Mouse (Mus musculus) liver, embryonic 15.5 days (tissue): ENCODE results near the gene Smim26. TPM values are rescaled to one million over a fixed set of nuclear protein-coding genes. Genes with fewer than 3 reads are reported as not detected.
"Not testable (repeated sequence)": the region's sequence is repeated elsewhere in the genome, so short reads cannot be mapped to it uniquely, and the experiment has no call there.

Source experiments
- ATAC-seq: fragments of 200-750 bp; cut with Nextera tagmentation; 2 replicates; pipeline ENCODE4 v1.8.0; 2017; ENCODE audit warnings: moderate number of reproducible peaks, mild to moderate bottlenecking, moderate library complexity; ENCODE audit not compliant: insufficient read depth
- H3K27ac ChIP-seq: fragments of 300-500 bp; sonication (generic); replicated peaks from 2 replicates; pipeline ENCODE4 v1.5.1; 2015; ENCODE audit warnings: mild to moderate bottlenecking, inconsistent platforms
- H3K27me3 ChIP-seq: fragments of 300-500 bp; sonication (generic); 2 replicates; pipeline ENCODE4 v1.6.1; 2015; ENCODE audit warnings: mild to moderate bottlenecking, inconsistent platforms
- H3K36me3 ChIP-seq: fragments of 300-500 bp; sonication (generic); replicated peaks from 2 replicates; pipeline ENCODE4 v1.6.1; 2015; ENCODE audit warnings: moderate library complexity, mild to moderate bottlenecking, inconsistent platforms
- H3K4me1 ChIP-seq: fragments of 300-500 bp; sonication (generic); replicated peaks from 2 replicates; pipeline ENCODE4 v1.6.1; 2015; ENCODE audit warnings: inconsistent platforms
- H3K4me2 ChIP-seq: fragments of 300-500 bp; sonication (generic); 2 replicates; pipeline ENCODE4 v1.6.1; 2015; ENCODE audit warnings: moderate library complexity, mild to moderate bottlenecking, inconsistent platforms
- H3K4me3 ChIP-seq: fragments of 300-500 bp; sonication (generic); replicated peaks from 2 replicates; pipeline ENCODE4 v1.5.1; 2015; ENCODE audit warnings: mild to moderate bottlenecking, inconsistent platforms
- H3K9ac ChIP-seq: fragments of 300-500 bp; sonication (generic); 2 replicates; pipeline ENCODE4 v1.6.1; 2015; ENCODE audit warnings: moderate library complexity, mild to moderate bottlenecking, inconsistent platforms
- H3K9me3 ChIP-seq: fragments of 300-500 bp; sonication (generic); replicated peaks from 2 replicates; pipeline ENCODE4 v1.6.1; 2016; ENCODE audit warnings: inconsistent platforms
- WGBS: fragments of 180-500 bp; shearing (Covaris S2); methylation state at CpG from one replicate; pipeline ENCODE4 v1.1.7; 2015; ENCODE audit warnings: mixed read lengths; ENCODE audit not compliant: insufficient replicate concordance; 5-methylcytosine and 5-hydroxymethylcytosine counted together
- polyA plus RNA-seq: library from polyadenylated mRNA; unstranded; fragments of >200 nt; fragmentation: Nextera tagmentation; extraction: Ambion mirVana; gene quantifications from 2 replicates; pipeline ENCODE4 v1.2.1, GENCODE M21; 2015

Smim26 gene
- polyA plus RNA-seq: 12.0 and 16.5 TPM in 2 replicates

DNA sequence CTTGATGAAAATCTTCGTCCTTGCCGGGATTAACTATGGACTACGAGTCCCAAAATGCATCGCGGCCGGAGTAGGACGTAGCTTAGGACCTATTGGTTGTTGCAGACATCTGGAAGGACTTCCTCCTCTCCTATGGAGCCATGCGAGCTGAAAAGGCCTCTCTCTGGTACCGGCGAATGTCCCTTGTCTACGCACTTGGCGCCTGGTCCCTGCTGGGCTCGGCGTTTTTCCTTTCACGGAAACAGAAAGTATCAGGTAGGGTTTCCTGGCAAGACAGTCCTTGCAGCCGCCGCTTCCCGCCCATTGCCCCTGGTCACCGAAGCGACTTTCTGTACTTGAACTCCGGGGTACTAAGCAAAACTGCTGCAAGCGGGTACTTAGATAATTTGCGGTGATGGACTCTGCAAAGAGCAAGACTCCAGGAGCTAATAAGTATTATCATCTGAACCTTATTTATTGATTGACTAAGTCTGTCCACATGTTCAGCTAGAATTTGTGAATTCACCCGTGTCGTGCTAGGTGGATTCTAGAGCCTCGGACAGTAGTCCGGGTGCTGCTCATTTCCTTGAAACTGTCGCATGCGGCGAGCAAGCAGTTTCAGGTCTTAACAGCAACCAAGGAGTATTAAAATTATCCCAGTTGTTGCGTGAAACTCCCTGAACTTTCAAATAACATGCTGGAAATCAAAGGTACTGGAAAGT, at the start of gene Smim26:
TSS of gene Smim26 (plus strand) at position 104 of the 701 bp plus-strand sequence.
- no peaks in the 10 kb centered on the region for H3K9me3 ChIP-seq
- peaks cover 15% of the 10 kb centered on the region for H3K4me1 ChIP-seq
- peak within 1 kb of the TSS; percentile 74 for H3K4me2 ChIP-seq
- peak; percentile 94 for ATAC-seq
- 0 out of 2 replicates have a peak within 1 kb of the TSS, but pooled peaks have one; percentile 53 for H3K27ac ChIP-seq
- peak within 1 kb of the TSS; percentile 70 for H3K4me3 ChIP-seq
- peaks cover 19% of the 10 kb centered on the region for H3K36me3 ChIP-seq
- peak within 1 kb of the TSS; percentile 69 for H3K9ac ChIP-seq
- under 1% methylated on average over 31 of the region's 31 CpGs for WGBS
- H3K27me3 ChIP-seq: no peaks in the 10 kb centered on the region

DNA sequence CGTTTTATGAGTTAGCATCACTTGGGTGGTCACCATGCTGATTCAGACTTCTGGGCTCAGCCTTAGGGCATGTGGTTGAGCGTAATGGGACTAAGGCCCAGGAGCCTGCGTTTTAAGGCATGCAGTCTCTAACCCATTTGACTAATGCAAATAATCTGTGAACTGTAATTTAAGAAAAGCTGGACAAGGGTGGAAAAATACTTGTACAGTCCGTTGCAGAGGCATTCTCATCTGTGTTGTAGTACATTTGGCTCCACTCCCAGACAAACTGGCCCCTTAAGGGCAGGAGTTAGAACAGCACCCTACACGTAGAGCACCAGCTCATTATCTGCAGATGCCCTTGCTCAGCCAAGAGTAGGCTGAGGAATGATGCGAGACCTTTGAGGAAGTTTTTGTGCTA, 49.2 kb upstream of the Smim26 start:
- ATAC-seq: no peak
- WGBS: 68% methylated on average over 6 of the region's 6 CpGs
- peaks cover 13% of the 10 kb centered on the region for H3K36me3 ChIP-seq
- no peak overlapping the region for H3K4me2 ChIP-seq
- no peaks in the 10 kb centered on the region for H3K9me3 ChIP-seq
- no peaks in the 10 kb centered on the region for H3K27me3 ChIP-seq
- no peaks in the 10 kb centered on the region for H3K4me1 ChIP-seq
- H3K9ac ChIP-seq: no peak overlapping the region
- no peak overlapping the region for H3K27ac ChIP-seq
- no peak overlapping the region for H3K4me3 ChIP-seq

DNA sequence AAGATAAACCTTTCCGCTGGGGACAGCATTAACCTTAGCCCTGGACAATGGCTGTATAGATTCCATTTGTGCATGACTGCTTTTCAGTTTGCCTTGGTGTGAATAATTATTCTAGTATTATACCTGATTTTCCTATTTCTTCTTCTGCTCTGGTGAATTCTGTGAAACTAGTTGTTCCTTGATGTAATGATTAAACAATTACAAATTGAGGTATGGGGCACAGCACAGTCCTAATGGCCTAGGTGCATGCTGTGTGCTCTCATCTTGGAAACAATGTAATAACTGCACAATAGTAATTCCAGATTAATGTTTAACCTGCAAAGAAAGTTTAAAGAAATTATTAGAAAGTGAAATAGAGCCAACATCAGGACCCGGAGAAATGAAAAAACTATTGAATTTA, 48.8 kb upstream of the Smim26 start:
- WGBS: 82% methylated on average over 2 of the region's 2 CpGs
- Histone ChIP-seq H3K4me1 (peaks cover 3% of the 10 kb centered on the region), H3K9me3 (no peaks in the 10 kb centered on the region), H3K9ac (no peak overlapping the region), H3K4me3 (no peak overlapping the region), H3K27ac (no peak overlapping the region), H3K4me2 (no peak overlapping the region), H3K36me3 (peaks cover 9% of the 10 kb centered on the region), H3K27me3 (no peaks in the 10 kb centered on the region)
- ATAC-seq: no peak

DNA sequence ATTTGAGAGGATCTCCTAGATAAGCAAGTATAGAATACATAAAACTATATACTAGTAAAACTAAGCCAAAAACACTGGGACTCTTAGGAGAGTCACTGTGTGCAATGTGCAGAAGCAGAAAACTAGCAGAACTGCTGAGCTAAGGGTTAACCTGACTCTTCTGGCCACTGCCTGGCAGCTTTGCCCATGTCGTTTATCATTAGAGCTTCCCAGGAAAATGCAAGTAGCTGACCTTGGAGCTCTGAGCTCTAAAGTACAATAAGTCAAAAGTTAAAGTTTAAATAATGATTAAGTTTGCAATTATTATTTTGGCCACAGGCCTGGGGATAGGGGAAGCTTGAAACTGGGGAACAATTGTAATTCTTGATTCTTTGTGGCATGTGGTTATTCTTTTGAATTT, 48.4 kb upstream of the Smim26 start:
- peaks cover 4% of the 10 kb centered on the region for H3K4me1 ChIP-seq
- ATAC-seq: no peak
- H3K4me3 ChIP-seq: no peak overlapping the region
- 0 out of 2 replicates have a peak, but pooled peaks cover 5% of the 10 kb centered on the region for H3K36me3 ChIP-seq
- no peaks in the 10 kb centered on the region for H3K9me3 ChIP-seq
- H3K4me2 ChIP-seq: no peak overlapping the region
- WGBS: 37% methylated on average over 1 of the region's 1 CpGs
- no peak overlapping the region for H3K9ac ChIP-seq
- H3K27me3 ChIP-seq: no peaks in the 10 kb centered on the region
- no peak overlapping the region for H3K27ac ChIP-seq

DNA sequence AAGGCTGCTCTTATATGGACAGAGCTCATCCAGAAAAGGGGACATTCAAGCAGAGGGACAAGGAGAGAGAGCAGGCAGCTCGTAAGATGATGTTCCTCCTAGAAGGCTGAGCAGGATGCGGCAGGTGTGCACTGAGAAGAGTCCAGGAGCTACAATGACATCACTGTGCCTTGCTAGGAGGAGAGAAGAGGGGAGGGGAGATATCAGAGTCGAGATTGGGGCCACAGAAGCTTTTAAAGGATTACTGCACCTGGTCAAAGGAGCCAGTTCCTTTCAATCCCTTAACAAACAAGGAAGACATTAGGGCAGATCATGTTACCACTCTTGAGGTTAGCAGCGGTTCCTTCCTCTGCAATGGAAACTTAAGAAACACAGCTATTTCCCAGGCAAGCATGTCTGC, 46.3 kb upstream of the Smim26 start:
- Histone ChIP-seq H3K4me1 (peaks cover 4% of the 10 kb centered on the region), H3K9me3 (no peaks in the 10 kb centered on the region), H3K4me3 (no peak overlapping the region), H3K27me3 (no peaks in the 10 kb centered on the region), H3K27ac (no peak overlapping the region), H3K36me3 (0 out of 2 replicates have a peak, but pooled peaks cover 4% of the 10 kb centered on the region), H3K4me2 (no peak overlapping the region), H3K9ac (no peak overlapping the region)
- ATAC-seq: no peak
- WGBS: 60% methylated on average over 4 of the region's 4 CpGs

DNA sequence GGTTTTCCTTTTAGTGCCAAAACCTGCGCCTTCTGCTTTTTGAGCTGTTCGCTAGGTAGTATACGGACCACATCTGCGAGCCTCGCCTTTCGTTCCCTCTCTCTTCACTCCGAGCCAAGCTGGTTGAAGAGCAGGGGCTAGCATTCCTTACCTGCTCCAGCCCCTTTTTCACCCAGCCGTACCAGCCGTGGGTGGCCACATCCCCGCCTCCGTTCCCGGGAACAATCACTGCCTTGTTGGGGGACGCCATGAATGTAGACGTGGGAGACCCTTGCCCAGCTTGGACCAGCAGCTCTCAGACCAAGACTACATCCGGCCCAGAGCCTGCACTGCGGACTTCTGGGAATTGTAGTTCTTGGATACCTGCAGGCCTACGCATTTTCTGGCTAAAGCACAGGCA, 43.3 kb upstream of the Smim26 start, which contains the start of gene Rbbp9:
TSS of gene Rbbp9 (minus strand) at position 341 of the 400 bp plus-strand sequence.
- H3K9me3 ChIP-seq: no peaks in the 10 kb centered on the region
- WGBS: 2% methylated on average over 17 of the region's 17 CpGs
- ATAC-seq: peak; percentile 64
- no peaks in the 10 kb centered on the region for H3K36me3 ChIP-seq
- peaks cover 10% of the 10 kb centered on the region for H3K4me1 ChIP-seq
- H3K4me2 ChIP-seq: peak within 1 kb of the TSS; percentile 78
- H3K27ac ChIP-seq: no peak within 1 kb of the TSS
- peak within 1 kb of the TSS; percentile 69 for H3K4me3 ChIP-seq
- no peaks in the 10 kb centered on the region for H3K27me3 ChIP-seq
- H3K9ac ChIP-seq: peak within 1 kb of the TSS; percentile 61

DNA sequence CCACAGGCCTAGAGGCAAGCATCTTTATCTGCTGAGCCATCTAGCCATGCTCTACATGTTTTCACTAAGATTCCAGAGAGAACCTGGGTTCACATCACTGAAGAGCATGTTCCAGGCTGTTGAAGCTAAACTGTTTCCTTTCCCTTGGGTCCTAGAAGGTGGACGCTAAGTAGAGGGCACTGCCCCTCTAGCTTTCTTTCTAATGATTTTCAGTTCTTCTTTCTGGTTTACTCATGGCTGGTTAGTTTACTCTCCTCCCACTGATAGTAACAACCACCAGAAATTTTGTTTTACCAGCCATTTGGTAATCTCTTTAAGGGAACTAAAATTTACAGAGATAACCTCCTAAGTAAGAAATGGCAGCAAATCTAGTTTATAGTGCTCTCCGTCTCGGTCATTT, 39.9 kb upstream of the Smim26 start:
- no peaks in the 10 kb centered on the region for H3K9me3 ChIP-seq
- no peak overlapping the region for H3K4me3 ChIP-seq
- no peaks in the 10 kb centered on the region for H3K36me3 ChIP-seq
- 81% methylated on average over 3 of the region's 3 CpGs for WGBS
- peaks cover 26% of the 10 kb centered on the region for H3K4me1 ChIP-seq
- no peaks in the 10 kb centered on the region for H3K27me3 ChIP-seq
- no peak overlapping the region for H3K9ac ChIP-seq
- no peak overlapping the region for H3K27ac ChIP-seq
- H3K4me2 ChIP-seq: no peak overlapping the region
- ATAC-seq: no peak

DNA sequence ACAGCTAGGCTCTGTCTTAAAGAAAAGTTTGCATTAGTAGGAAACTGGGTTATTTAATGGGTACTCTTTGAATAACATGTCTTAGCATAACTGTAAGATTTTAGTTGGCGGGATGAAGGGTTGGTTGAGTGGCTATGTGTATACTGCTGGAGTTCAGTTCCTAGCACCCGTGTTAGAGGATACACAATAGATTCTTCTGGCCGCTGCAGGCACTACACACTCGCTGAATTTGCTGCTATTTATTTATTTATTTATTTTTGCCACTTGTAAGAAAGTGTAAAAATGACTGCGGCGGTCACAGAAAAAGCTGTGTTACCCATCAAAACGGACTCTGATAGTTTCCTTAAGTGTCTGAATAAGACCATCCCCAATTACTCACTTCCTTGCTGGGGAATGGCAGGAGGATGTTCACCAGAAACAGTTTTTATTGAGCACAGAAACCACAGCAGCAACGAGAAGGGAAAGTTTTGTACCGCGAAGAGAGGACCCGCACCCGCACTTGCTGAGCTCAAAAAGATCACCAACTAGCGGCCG, 38.5 kb upstream of the Smim26 start:
- no peaks in the 10 kb centered on the region for H3K9me3 ChIP-seq
- 1% methylated on average over 14 of the region's 14 CpGs for WGBS
- H3K4me3 ChIP-seq: peak overlapping the region; percentile 92
- peak overlapping the region; percentile 74 for H3K4me2 ChIP-seq
- 0 out of 2 replicates have a peak, but pooled peaks have one; percentile 1 for ATAC-seq
- peak overlapping the region; percentile 87 for H3K9ac ChIP-seq
- H3K36me3 ChIP-seq: peaks cover 12% of the 10 kb centered on the region
- H3K4me1 ChIP-seq: peaks cover 22% of the 10 kb centered on the region
- H3K27ac ChIP-seq: peak overlapping the region; percentile 86
- no peaks in the 10 kb centered on the region for H3K27me3 ChIP-seq

DNA sequence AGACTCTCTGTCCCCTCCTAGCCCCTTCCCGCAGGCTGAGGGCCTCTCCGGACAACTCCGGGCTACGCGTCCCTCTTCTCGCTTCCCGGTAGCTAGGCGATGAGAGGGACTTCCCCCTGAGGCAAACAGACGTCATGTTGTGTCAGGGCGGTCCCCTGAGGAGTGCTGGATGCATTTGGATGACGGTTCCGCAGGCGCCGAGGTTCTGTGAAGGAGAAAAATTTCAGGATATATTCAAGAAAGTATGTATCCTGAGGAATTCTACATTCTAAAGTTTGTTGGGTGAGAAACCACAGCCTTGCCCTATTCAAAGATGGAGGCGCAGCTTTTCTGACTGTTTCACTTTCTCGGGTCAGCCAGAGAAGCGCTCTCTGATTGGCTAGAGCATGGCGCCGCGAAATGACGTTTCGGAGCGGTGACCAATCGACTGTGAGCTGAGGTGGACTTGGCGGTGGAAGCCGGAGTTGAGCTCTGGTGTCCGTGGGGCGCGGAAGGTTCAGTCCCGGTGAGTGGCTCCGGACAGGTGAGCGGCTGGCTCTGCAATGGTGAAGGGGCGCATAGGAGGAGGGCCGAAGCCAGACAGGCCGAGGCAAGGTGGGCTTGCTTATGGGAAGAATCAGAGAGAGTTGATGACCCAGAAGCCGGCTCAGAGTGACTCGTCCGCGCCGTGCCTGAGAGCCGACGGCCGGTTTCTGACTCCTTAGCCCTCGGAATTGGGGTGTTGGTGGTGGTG, 37.9 kb upstream of the Smim26 start, which contains the start of gene Sec23b:
TSS of gene Sec23b (plus strand) at position 410 of the 733 bp plus-strand sequence.
- under 1% methylated on average over 44 of the region's 44 CpGs for WGBS
- Histone ChIP-seq H3K4me1 (peaks cover 22% of the 10 kb centered on the region), H3K27me3 (no peaks in the 10 kb centered on the region), H3K4me3 (peak within 1 kb of the TSS; percentile 92), H3K4me2 (peak within 1 kb of the TSS; percentile 74), H3K27ac (peak within 1 kb of the TSS; percentile 86), H3K36me3 (peaks cover 13% of the 10 kb centered on the region), H3K9ac (peak within 1 kb of the TSS; percentile 87), H3K9me3 (no peaks in the 10 kb centered on the region)
- peak; percentile 99 for ATAC-seq

DNA sequence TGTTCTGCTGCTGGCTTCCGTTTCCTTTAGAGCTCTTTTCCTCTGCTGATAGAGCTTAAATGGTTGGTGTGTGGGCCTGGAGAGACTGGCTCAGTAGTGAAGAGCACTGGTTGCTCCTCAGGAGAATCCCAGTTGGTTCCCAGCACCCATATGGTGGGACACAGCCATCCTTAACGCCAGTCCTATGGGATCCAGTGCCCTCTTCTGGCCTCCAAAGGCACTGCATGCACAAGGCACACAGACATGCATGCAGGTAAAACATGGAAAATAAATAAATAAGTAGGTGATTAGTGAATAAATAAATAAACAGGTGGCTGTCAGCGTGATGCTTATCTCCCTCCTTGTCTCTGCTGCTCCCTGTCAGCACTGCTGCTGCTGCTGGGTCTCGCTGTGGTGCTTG, 5.1 kb upstream of the Smim26 start:
- no peak overlapping the region for H3K4me3 ChIP-seq
- H3K9me3 ChIP-seq: no peaks in the 10 kb centered on the region
- peaks cover 3% of the 10 kb centered on the region for H3K4me1 ChIP-seq
- H3K27ac ChIP-seq: no peak overlapping the region
- 77% methylated on average over 4 of the region's 4 CpGs for WGBS
- no peaks in the 10 kb centered on the region for H3K27me3 ChIP-seq
- H3K4me2 ChIP-seq: no peak overlapping the region
- ATAC-seq: no peak
- H3K36me3 ChIP-seq: peaks cover 69% of the 10 kb centered on the region
- H3K9ac ChIP-seq: no peak overlapping the region

DNA sequence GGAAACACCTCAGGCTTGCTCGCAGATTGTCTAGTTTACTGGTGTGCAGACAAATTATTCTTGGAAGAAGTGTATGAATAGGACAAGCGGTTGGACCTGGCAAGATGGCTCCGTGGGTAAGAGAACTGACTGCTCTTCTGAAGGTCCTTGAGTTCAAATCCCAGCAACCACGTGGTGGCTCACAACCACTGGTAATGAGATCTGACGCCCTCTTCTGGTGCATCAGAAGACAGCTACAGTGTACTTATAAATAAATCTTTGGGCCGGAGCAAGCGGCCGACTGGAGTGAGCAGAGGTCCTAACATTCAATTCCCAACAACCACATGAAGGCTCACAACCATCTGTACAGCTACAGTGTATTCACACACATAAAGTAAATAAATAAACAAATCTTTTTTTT, 818 bp upstream of the Smim26 start:
- H3K27me3 ChIP-seq, ATAC-seq, H3K4me3 ChIP-seq, H3K4me2 ChIP-seq, H3K9ac ChIP-seq, H3K27ac ChIP-seq, H3K9me3 ChIP-seq: not testable (repeated sequence)
- WGBS: 64% methylated on average over 8 of the region's 8 CpGs
- Histone ChIP-seq H3K36me3 (peaks cover 29% of the 10 kb centered on the region), H3K4me1 (peaks cover 15% of the 10 kb centered on the region)
